Mouse (Mus musculus): Measurements from ENCODE around the gene Rmnd1.

DNA sequence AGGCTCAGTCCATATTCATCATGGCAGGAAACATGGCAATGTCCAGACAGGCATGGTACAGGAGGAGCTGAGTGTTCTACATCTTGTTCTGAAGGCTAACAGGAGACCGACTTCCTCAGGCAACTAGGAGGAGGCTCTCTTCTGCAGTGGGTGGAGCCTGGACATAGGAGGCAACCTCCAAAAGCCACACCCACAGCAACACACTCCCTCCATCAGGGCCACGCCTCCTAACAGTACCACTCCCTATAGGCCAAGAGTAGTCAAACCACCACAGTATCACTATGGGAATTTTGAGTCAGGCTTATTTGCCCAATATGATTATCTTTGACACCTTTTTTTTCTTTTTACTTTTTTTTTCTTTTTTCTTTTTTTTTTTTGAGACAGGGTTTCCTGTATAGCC lies 28.0 kb upstream of the Rmnd1 start:
- no peak for TF ChIP-seq CTCF (IDR thresholded peaks at IDR 0.05; ENCODE audit: low read depth, low read length)
- no peak for TF ChIP-seq GATA1 (IDR thresholded peaks at IDR 0.05; ENCODE audit: borderline replicate concordance, low read length)
- no peak for TF ChIP-seq POLR2AphosphoS5 (IDR thresholded peaks at IDR 0.05; ENCODE audit: insufficient replicate concordance, low read depth, low read length)
- no peak for TF ChIP-seq GATA2 (IDR thresholded peaks at IDR 0.05; ENCODE audit: borderline replicate concordance, low read depth, low read length)

Data from G1E (cell line).